Mouse (Mus musculus): ENCODE results near the gene Rpl11.

- TF ChIP-seq CTCF (IDR thresholded peaks at IDR 0.05; ENCODE audit: borderline replicate concordance, control insufficient read depth, extremely low read depth, insufficient read depth, low read length, poor library complexity) (no peak), POLR2A (IDR thresholded peaks at IDR 0.05; ENCODE audit: control insufficient read depth, extremely low read depth, insufficient read depth, low read length, poor library complexity) (no peak)
Measured at GRCm38 (mm10) chr4:136098446-136098845, 45.2 kb upstream of the Rpl11 start.
